Mouse (Mus musculus) adrenal gland (tissue): Measurements from ENCODE around the gene Rfc4.

ENCODE experiments used
- microRNA-seq, 2 experiments: library from miRNA; unstranded; fragments of <30 nt; microRNA quantifications; one replicate each; pipeline ENCODE4; 2019

Gene Rfc4

Small RNA genes lying within 50 kb of the gene (microRNA-seq; reads per million reads assigned to microRNA genes)
- 1.9 to 4.9 reads per million in 2 experiments for gene Gm49346
